Mouse (Mus musculus): ENCODE results near the gene Rnf213. TPM values are rescaled to one million over a fixed set of nuclear protein-coding genes. Genes with fewer than 3 reads are reported as not detected.

Rnf213 gene
- polyA plus RNA-seq, 1 experiment: 24.3 TPM

DNA sequence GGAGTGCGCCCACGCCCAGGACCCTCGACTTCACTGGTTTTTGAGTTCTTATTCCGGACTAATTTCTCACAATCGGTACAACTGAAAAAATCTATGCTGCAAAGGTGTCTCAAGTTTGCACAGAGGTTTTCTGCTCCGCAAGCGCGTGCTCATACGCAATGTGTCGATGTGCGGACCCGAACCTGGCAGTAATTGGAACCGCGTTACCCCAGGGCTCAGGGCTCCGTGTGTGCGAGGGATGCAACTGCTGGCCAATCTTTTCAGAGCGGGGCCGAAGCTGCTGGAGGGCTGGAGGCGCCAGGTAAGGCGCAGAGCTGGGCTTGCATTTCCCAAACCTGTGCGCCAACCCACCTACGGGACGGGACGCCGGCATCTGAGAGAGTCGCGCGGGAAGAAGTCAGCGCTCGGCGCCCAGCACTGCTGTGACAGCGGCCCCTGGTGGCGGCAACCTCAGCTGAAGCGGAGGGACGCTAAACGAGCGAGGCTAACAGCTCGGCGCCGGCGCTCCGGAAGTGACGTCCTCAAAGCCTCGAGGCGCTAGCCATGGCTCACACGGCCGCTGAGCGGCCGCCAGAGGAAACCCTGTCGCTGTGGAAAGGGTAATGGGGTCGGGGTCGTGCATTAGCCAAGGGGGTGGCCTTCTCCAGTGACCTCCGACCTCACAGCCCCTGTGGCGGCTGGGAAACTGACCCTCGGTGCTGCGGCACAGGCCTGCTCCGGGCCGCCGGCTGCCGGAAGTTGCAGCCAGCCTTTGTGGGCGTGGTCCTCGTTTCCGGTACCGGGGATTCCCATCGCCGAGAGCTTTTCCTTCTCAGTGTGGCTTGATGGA, 98.2 kb downstream of the Rnf213 start, which contains the start of gene Endov:
Endov (plus strand) TSS at position 487 of the 829 bp plus-strand sequence.
- TF ChIP-seq POLR2A (IDR thresholded peaks at IDR 0.05; ENCODE audit: borderline replicate concordance, extremely low read depth, low read depth, low read length) (peak; percentile 60; the same call in 1 of the 2 replicates), CTCF (IDR thresholded peaks at IDR 0.05; ENCODE audit: insufficient read depth, low read length) (peak; percentile 72)
- DNase-seq: peak; percentile 99
- 1% methylated on average over 66 of the region's 66 CpGs for WGBS
- H3K4me1 ChIP-seq (ENCODE audit: control insufficient read depth, insufficient read depth, low read length): no peaks in the 10 kb centered on the region
- peak within 1 kb of the TSS; percentile 89 for H3K4me3 ChIP-seq (replicated peaks; ENCODE audit: extremely low read depth, low read depth, low read length)

DNA sequence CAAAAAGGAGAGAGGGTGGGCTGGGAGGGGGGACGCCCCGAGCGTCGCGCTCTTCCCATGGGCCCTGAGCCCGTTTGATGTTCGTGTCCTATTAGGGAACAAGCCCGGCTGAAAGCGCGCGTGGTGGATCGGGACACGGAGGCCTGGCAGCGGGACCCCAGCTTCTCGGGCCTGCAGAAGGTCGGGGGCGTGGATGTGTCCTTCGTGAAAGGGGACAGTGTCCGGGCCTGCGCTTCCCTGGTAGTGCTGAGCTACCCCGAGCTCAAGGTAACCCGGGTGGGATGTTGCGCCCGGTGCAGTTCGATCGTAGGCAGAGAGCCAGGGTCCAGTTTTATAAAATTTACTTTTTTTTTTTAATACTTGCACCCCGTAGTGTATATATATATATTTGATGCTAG, 98.8 kb downstream of the Rnf213 start:
- Histone ChIP-seq H3K4me3 (replicated peaks; ENCODE audit: extremely low read depth, low read depth, low read length) (peak overlapping the region; percentile 89), H3K4me1 (ENCODE audit: control insufficient read depth, insufficient read depth, low read length) (no peaks in the 10 kb centered on the region)
- TF ChIP-seq CTCF (IDR thresholded peaks at IDR 0.05; ENCODE audit: insufficient read depth, low read length) (no peak), POLR2A (IDR thresholded peaks at IDR 0.05; ENCODE audit: borderline replicate concordance, extremely low read depth, low read depth, low read length) (no peak)
- DNase-seq: no peak
- 2% methylated on average over 27 of the region's 27 CpGs for WGBS

DNA sequence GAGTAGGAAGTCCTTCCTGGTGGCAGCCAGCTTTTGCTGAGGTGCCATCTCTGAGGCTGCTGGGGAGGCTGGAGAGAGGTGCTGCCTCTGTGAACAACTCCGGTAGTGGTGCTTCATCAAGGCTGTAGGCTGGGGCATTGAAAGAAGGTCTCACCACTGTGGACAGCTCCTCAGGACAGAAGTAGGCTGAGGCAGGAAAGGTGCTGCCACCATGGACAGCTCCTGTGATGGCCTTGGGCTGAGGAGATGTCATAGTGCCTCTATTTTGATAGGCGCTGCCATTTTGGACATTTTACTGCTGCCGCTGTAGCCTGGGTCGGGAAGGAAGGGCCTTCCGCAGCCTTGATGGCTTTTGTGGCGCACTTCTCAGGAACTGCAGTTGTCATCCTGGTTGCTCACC, 99.9 kb downstream of the Rnf213 start:
- Histone ChIP-seq H3K4me1 (ENCODE audit: control insufficient read depth, insufficient read depth, low read length) (no peaks in the 10 kb centered on the region), H3K4me3 (replicated peaks; ENCODE audit: extremely low read depth, low read depth, low read length) (no peak overlapping the region)
- 94% methylated on average over 6 of the region's 6 CpGs for WGBS
- TF ChIP-seq POLR2A (IDR thresholded peaks at IDR 0.05; ENCODE audit: borderline replicate concordance, extremely low read depth, low read depth, low read length): no peak
- no peak for TF ChIP-seq CTCF (IDR thresholded peaks at IDR 0.05; ENCODE audit: insufficient read depth, low read length)
- no peak for DNase-seq

GRCm38 (mm10) chr11:119493516-119493915, 100.6 kb downstream of the Rnf213 start:
- WGBS: 54% methylated on average over 4 of the region's 4 CpGs
- DNase-seq: no peak
- Histone ChIP-seq H3K4me1 (ENCODE audit: control insufficient read depth, insufficient read depth, low read length) (no peaks in the 10 kb centered on the region), H3K4me3 (replicated peaks; ENCODE audit: extremely low read depth, low read depth, low read length) (no peak overlapping the region)
- TF ChIP-seq POLR2A (IDR thresholded peaks at IDR 0.05; ENCODE audit: borderline replicate concordance, extremely low read depth, low read depth, low read length) (no peak), CTCF (IDR thresholded peaks at IDR 0.05; ENCODE audit: insufficient read depth, low read length) (no peak)

GRCm38 (mm10) chr11:119496147-119496546, 103.2 kb downstream of the Rnf213 start:
- no peak for DNase-seq
- 90% methylated on average over 5 of the region's 5 CpGs for WGBS
- no peak for TF ChIP-seq CTCF (IDR thresholded peaks at IDR 0.05; ENCODE audit: insufficient read depth, low read length)
- no peak for TF ChIP-seq POLR2A (IDR thresholded peaks at IDR 0.05; ENCODE audit: borderline replicate concordance, extremely low read depth, low read depth, low read length)
- Histone ChIP-seq H3K4me3 (replicated peaks; ENCODE audit: extremely low read depth, low read depth, low read length) (no peak overlapping the region), H3K4me1 (ENCODE audit: control insufficient read depth, insufficient read depth, low read length) (no peaks in the 10 kb centered on the region)

DNA sequence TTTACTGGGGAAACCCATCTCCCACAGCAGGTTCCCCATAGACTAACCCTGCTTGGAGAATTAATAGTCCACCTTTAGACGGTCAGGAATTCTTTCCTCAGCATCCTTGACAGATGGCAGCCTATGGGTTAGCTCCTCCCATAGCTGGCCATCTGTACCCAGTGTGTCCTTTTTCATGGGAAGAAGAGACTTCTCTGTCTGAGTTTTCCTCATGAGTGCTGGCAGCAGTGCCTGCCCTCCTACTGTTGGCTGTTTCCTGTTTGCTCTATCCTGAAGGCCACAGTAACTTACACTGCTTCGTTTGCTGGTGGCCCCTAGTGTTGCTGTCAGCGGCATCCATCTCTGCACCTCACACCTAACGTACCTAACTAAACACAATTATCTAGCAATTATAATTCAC, 104.6 kb downstream of the Rnf213 start:
- TF ChIP-seq POLR2A (IDR thresholded peaks at IDR 0.05; ENCODE audit: borderline replicate concordance, extremely low read depth, low read depth, low read length) (no peak), CTCF (IDR thresholded peaks at IDR 0.05; ENCODE audit: insufficient read depth, low read length) (no peak)
- DNase-seq: no peak
- 62% methylated on average over 4 of the region's 4 CpGs for WGBS
- Histone ChIP-seq H3K4me1 (ENCODE audit: control insufficient read depth, insufficient read depth, low read length) (no peaks in the 10 kb centered on the region), H3K4me3 (replicated peaks; ENCODE audit: extremely low read depth, low read depth, low read length) (no peak overlapping the region)

DNA sequence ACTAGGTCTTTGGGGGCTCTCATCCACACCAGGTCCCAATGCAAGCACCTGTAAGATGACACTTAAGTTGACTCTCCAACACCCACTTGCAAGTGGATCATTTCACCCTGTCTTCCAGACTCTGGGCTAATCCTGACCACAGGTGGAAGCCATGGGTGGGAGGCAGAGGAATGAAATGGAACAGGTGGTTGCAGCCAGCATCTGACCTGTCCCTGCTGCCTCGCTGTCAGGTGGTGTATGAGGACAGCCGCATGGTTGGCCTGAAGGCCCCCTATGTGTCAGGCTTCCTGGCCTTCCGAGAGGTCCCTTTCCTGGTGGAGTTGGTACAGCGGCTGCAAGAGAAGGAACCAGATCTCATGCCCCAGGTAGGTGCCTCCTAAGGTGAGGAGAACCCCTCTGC, 106.4 kb downstream of the Rnf213 start:
- Histone ChIP-seq H3K4me1 (ENCODE audit: control insufficient read depth, insufficient read depth, low read length) (no peaks in the 10 kb centered on the region), H3K4me3 (replicated peaks; ENCODE audit: extremely low read depth, low read depth, low read length) (no peak overlapping the region)
- TF ChIP-seq POLR2A (IDR thresholded peaks at IDR 0.05; ENCODE audit: borderline replicate concordance, extremely low read depth, low read depth, low read length) (no peak), CTCF (IDR thresholded peaks at IDR 0.05; ENCODE audit: insufficient read depth, low read length) (no peak)
- no peak for DNase-seq
- 92% methylated on average over 4 of the region's 4 CpGs for WGBS

DNA sequence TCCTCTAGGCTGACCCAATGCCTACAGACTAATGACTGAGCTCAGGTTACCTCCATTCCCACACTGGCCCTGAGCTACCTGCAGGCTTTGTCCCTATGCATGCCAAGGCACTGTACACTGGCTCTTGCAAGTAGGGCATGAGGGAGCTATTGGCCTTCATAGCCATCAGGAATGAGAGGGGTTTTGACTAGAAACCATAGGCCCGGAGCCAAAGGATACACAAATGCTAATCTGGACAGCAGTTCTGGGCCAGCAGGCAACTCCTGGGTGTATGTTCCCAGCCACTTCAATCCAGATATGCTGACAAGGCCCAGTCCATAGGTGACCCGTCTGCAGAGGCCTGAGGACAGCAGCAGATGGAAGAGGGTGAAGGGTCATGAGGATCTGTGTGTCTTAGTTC, 107.1 kb downstream of the Rnf213 start:
- WGBS: 87% methylated on average over 2 of the region's 2 CpGs
- no peak overlapping the region for H3K4me3 ChIP-seq (replicated peaks; ENCODE audit: extremely low read depth, low read depth, low read length)
- no peaks in the 10 kb centered on the region for H3K4me1 ChIP-seq (ENCODE audit: control insufficient read depth, insufficient read depth, low read length)
- DNase-seq: no peak
- TF ChIP-seq POLR2A (IDR thresholded peaks at IDR 0.05; ENCODE audit: borderline replicate concordance, extremely low read depth, low read depth, low read length) (no peak), CTCF (IDR thresholded peaks at IDR 0.05; ENCODE audit: insufficient read depth, low read length) (no peak)

DNA sequence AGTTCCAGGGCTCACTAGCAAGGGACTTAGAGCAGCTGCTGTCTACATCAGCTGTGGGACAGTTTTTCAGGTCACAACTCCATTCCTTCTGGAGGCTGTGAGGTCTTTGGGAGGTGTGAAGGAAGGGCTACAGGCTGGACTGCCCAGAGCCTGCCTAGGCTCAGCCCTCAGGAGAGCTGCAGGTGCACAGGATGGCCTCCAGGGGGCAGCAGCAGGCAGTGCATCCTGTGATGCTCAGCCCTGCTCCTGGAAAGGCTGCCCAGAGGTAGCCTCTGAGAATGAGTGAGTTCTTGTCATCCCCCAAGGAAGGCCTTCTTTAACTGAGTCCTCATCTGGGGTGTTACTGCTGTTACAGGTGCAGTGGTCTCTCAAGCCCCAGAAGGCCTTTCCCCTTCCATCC, 110.8 kb downstream of the Rnf213 start:
- peak; percentile 93 for TF ChIP-seq CTCF (IDR thresholded peaks at IDR 0.05; ENCODE audit: insufficient read depth, low read length)
- TF ChIP-seq POLR2A (IDR thresholded peaks at IDR 0.05; ENCODE audit: borderline replicate concordance, extremely low read depth, low read depth, low read length): no peak
- H3K4me3 ChIP-seq (replicated peaks; ENCODE audit: extremely low read depth, low read depth, low read length): no peak overlapping the region
- DNase-seq: peak; percentile 73
- H3K4me1 ChIP-seq (ENCODE audit: control insufficient read depth, insufficient read depth, low read length): no peaks in the 10 kb centered on the region

- H3K4me1 ChIP-seq (ENCODE audit: control insufficient read depth, insufficient read depth, low read length): no peaks in the 10 kb centered on the region
- TF ChIP-seq CTCF (IDR thresholded peaks at IDR 0.05; ENCODE audit: insufficient read depth, low read length) (no peak), POLR2A (IDR thresholded peaks at IDR 0.05; ENCODE audit: borderline replicate concordance, extremely low read depth, low read depth, low read length) (no peak)
- no peak overlapping the region for H3K4me3 ChIP-seq (replicated peaks; ENCODE audit: extremely low read depth, low read depth, low read length)
- WGBS: 86% methylated on average over 4 of the region's 4 CpGs
- DNase-seq: no peak
Measured at GRCm38 (mm10) chr11:119506386-119506785, 113.5 kb downstream of the Rnf213 start.
